Mouse (Mus musculus) cerebellum, adult 9-11 months (tissue): ENCODE measurements around the gene Rpn2.
A peak's percentile ranks its signal among the peaks of the same experiment; 100 is the strongest.

Source experiments
- DNase-seq: peaks from one replicate; pipeline ENCODE4 v3.0.0; 2022

Gene Rpn2

GRCm38 (mm10) chr2:157278717-157279415, at the start of gene Rpn2:
Gene Rpn2, plus strand, starts transcription at chr2:157279017.
- peak; percentile 96 for DNase-seq

DNA sequence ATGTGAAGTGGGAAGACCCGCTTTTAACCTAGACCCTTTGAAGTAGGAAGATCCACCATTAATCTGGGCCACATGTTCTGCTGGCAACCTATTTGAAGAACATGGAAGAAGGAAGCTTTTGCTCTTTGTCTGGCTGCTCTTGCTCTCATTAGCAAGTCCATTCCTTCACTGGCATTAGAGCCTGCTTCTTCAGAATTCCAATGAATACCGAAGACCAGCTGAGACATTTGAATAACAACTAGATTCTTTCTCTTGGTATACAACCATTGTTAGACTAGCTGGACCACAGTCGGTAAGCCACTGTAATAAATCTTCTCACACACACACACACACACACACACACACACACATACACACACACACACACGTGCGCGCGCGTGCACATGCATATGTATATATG, 42.9 kb upstream of the Rpn2 start:
- DNase-seq, result no peak

- DNase-seq, result no peak
These were observed 33.8 kb upstream of the Rpn2 start for GRCm38 (mm10) chr2:157245001-157245400.

DNA sequence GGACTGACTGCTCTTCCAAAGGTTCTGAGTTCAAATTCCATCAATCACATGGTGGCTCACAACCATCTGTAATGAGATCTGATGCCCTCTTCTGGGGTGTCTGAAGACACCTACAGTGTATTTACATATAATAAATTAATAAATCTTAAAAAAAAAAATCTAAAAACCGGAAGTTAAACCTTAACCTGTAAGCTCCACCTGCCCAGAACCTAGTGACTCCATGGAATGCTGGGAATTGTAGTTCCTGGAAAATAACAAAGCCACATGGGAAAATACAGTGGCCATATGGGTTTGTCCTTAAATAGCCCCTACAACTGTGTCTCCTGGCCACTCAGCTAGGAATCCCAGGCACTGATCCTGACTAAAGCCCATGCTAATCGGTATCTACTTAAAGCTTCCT, 33.2 kb upstream of the Rpn2 start:
- no peak for DNase-seq

- DNase-seq, result no peak
These were observed 30.7 kb upstream of the Rpn2 start for GRCm38 (mm10) chr2:157248111-157248510.

- DNase-seq, result peak; percentile 29
These were observed 19.1 kb upstream of the Rpn2 start for GRCm38 (mm10) chr2:157259720-157260119.

- no peak for DNase-seq
These were observed 16.9 kb upstream of the Rpn2 start for GRCm38 (mm10) chr2:157261930-157262329.

DNA sequence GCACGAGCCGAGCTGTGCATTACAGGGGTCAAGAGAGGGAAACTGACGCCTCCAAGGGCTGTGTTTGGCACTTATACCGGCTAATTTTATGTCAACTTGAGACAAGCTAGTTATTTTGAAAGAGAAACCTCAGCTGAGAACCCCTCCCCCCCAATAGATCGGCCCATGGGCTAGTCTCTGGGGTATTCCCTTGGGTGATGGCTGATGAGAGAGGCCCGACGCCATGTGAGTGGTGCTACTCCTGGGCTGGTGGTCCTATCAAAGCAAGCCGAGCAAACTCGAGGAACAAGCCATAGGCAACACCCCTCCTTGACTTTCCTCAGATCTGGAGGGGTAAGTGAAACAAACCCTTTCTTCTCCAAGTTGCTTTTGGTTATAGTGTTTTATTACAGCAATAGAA, 16.3 kb upstream of the Rpn2 start:
- no peak for DNase-seq

- DNase-seq, result no peak
These were observed 15.7 kb upstream of the Rpn2 start for GRCm38 (mm10) chr2:157263101-157263500.

GRCm38 (mm10) chr2:157263832-157264231, 15.0 kb upstream of the Rpn2 start:
- no peak for DNase-seq

DNA sequence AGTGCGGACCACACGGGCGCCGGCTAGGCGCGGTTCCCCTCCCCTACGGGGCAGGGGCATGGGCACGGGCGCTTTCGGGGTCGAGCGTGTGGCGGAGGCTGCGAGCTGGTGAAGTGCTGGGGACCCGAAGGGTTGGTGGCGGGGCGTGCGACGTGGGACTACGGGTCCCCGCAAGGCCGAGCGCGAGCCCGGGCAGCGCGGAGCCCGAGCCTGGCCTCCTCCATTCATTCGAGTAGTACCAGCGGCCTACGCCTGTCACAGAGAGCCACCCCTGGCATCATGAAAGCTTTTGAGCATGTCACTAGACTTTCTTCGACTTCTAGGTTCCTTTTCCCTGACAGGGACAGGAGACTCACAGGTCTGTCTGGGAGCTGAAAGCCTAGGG, 591 bp downstream of the Rpn2 start, which contains the start of gene Mroh8:
Mroh8 (minus strand) TSS at position 134 of the 385 bp plus-strand sequence.
- DNase-seq, result no peak

GRCm38 (mm10) chr2:157283321-157283720, 4.5 kb downstream of the Rpn2 start:
- no peak for DNase-seq

DNA sequence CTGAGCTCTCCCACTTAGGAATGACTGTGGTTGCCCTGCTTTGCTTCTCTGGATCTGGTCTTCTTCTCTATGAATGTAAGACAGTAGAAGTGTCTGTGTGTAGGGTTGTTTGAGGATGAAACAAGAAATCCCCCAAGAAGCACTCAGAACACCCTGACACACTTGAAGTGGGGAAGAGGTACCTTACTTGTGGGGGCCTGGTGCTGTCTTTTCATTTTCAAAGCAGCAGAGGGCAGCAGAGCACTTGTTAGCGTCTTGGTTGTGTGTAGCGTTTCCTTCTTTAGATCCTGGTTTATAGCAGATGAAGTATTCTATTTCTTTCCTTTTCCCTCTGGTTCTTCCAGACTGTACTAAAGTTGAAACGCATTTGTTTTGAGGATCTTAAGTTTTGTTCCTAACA, 8.7 kb downstream of the Rpn2 start:
- DNase-seq, result peak; percentile 23

GRCm38 (mm10) chr2:157288996-157289395, 10.2 kb downstream of the Rpn2 start:
- DNase-seq, result no peak

- DNase-seq, result peak; percentile 42
These were observed 13.3 kb downstream of the Rpn2 start for GRCm38 (mm10) chr2:157292093-157292492.

DNA sequence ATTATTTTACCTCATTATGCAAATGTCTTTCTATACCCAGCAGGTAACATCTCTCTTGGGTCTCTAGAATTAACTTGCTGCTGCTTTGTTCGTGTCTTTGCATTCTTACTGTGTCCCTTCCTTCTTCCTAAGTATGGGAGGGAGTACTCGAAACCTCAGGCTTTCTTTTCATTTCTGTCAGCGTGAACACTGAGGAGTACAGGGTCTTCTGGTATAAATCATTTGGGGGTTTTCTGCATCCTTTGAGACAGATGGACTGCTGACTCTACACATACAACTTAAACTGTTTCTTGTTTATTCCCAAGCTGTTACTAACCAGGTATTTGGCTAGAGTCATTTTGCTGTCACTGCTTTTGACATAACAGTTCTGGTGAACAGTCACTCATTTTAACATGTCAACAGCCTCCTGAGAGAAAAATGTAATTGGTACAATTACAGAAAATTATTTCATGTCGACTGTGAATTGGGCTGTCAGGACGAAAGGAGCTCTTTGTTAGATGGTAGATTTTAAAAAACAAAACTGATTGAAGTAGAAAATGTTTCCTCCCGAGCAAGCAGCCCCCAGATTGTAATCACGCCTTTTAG, 17.4 kb downstream of the Rpn2 start:
- DNase-seq, result no peak

- no peak for DNase-seq
These were observed 21.2 kb downstream of the Rpn2 start for GRCm38 (mm10) chr2:157300051-157300450.

DNA sequence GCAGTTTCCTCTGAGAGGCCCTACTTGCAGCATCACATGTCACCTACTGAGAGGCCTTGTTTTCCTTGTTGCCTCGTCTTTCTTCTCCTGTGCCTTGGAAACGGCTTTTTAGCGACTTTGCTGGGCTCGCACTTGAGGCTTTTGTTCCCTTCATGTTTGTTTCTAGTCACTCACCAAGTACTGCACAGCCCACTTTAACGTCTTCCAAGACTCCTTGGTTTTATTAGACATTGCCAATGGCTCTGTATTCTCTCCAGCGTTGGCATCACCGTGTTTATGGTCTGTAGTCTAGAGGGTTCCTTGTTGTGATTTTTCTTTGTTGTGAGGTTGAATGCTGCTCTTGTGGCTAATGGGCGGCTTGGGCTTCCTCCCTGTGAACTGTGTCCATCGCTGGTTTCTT, 24.3 kb downstream of the Rpn2 start:
- peak; percentile 19 for DNase-seq

- DNase-seq, result no peak
These were observed 27.5 kb downstream of the Rpn2 start for GRCm38 (mm10) chr2:157306091-157307032.

DNA sequence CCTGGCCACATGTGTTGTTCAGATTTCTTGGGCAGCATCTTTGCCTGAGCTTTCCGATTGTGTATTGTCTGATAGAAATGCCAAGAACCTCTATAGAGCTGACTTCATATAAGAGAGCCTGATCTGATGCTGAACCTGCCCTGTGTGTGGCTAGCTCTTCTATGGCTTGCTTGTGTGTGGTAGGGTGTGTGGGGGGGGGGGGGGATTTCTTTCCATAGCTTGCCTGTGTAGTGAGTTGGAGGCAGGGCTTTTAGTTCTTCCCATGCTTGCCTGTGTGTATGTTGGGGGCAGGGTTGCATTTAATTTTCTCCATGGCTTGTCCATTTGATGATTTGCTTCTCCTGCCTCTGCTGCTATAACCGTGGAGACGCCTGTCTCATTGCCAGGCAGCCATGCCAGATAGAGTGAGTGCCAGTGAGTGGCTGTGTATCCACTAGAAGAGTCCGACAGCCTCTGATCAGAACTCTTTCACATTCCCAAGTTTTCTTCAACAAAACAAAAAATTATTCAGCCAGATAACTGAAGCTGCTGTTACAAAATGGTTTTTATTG, 29.0 kb downstream of the Rpn2 start:
- DNase-seq, result no peak

DNA sequence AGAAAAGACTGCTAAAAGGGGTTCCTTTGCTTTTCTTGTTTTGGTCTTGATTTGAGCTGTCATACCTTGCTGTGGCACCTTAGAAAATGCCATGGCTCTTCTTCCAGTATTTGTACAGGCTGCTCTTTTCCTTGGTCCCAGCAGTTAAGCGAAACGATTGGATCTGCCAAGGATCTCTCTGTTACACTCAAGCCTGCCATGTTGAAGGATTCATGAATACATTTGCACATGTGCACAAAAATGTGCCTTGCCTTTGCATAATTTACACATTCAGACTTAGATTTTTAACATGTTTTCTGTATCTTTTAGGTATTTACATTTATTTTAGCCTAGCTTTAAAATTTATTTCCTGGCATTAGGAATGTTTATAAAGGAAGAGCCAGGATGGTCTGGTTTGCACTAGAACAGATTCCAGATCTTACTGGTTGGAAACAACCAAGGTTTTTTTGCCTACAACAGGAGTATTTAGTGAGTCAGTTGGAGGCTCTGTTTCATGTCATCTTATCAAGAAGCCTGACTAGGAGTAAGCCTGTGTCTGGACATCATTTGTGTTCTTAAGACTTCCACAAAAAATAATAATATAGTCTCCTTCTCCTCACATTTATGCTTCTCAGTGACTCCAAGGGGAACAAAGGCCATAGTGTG, 29.6 kb downstream of the Rpn2 start:
- DNase-seq, result no peak

GRCm38 (mm10) chr2:157309611-157310010, 30.8 kb downstream of the Rpn2 start:
- DNase-seq, result no peak
